In genomic region chr5:24328813-24329211, GRCm38 (mm10) we compare ENCODE assay signal across 8 mouse cellular contexts. TPM values are rescaled to one million over a fixed set of nuclear protein-coding genes. Genes with fewer than 3 reads are reported as not detected.
DNase-seq lines count a peak whose midpoint lies in the region; ATAC-seq and TF ChIP-seq lines count a peak whose summit lies in the region.

No protein-coding gene starts in this region.

- H3K36me3 ChIP-seq in lung, postnatal 0 days (ENCODE audit: insufficient read depth, low read length): no peaks in the 10 kb centered on the region
- peaks cover 20% of the 10 kb centered on the region for H3K36me3 ChIP-seq in forebrain, embryonic 14.5 days (ENCODE audit: control insufficient read depth, insufficient read depth, low read length)
- 0 out of 2 replicates have a peak, but pooled peaks cover 6% of the 10 kb centered on the region for H3K36me3 ChIP-seq in limb, embryonic 12.5 days
- no peaks in the 10 kb centered on the region for H3K36me3 ChIP-seq in stomach, embryonic 16.5 days (ENCODE audit: control insufficient read depth, insufficient read depth, low read length)

- H3K4me1 ChIP-seq in lung, postnatal 0 days (ENCODE audit: insufficient read depth, low read depth, low read length): peaks cover 18% of the 10 kb centered on the region
- peaks cover 15% of the 10 kb centered on the region for H3K4me1 ChIP-seq in forebrain, embryonic 14.5 days (ENCODE audit: control insufficient read depth, insufficient read depth, low read length)
- H3K4me1 ChIP-seq in limb, embryonic 12.5 days (replicated peaks): peaks cover 24% of the 10 kb centered on the region
- H3K4me1 ChIP-seq in stomach, embryonic 16.5 days (ENCODE audit: control insufficient read depth, insufficient read depth, low read length): peaks cover 25% of the 10 kb centered on the region

- TF ChIP-seq EP300 in lung, postnatal 0 days (IDR thresholded peaks at IDR 0.05): no peak

- no peak overlapping the region; the same call in 1 of the 2 replicates for H3K9ac ChIP-seq in lung, postnatal 0 days (replicated peaks; ENCODE audit: low read depth)
- peak overlapping the region; percentile 57 for H3K9ac ChIP-seq in forebrain, embryonic 14.5 days (ENCODE audit: low read length)
- H3K9ac ChIP-seq in limb, embryonic 12.5 days (replicated peaks): peak overlapping the region; percentile 60
- H3K9ac ChIP-seq in stomach, embryonic 16.5 days (ENCODE audit: low read length): peak overlapping the region; percentile 64

- DNase-seq in lung, postnatal 0 days (ENCODE audit: low spot score): no peak
- DNase-seq in lung, adult 18-20 months: no peak
- peak; percentile 44 for DNase-seq in forebrain, embryonic 14.5 days (ENCODE audit: low spot score)
- DNase-seq in frontal cortex, postnatal 36 days (ENCODE audit: low spot score in 2 of 2): no peak
- no peak for DNase-seq in c-Kit-positive CD71-positive TER-119-positive erythroid progenitor cells, embryonic 14.5 days (ENCODE audit: low spot score)

- H3K9me3 ChIP-seq in lung, postnatal 0 days (ENCODE audit: low read length): no peaks in the 10 kb centered on the region
- H3K9me3 ChIP-seq in forebrain, embryonic 14.5 days (replicated peaks; ENCODE audit: control insufficient read depth, low read length): no peaks in the 10 kb centered on the region
- H3K9me3 ChIP-seq in limb, embryonic 12.5 days: no peaks in the 10 kb centered on the region
- no peaks in the 10 kb centered on the region for H3K9me3 ChIP-seq in stomach, embryonic 16.5 days (replicated peaks; ENCODE audit: control insufficient read depth, low read length)

- peak overlapping the region; percentile 63 for H3K4me2 ChIP-seq in lung, postnatal 0 days (replicated peaks; ENCODE audit: low read depth, low read length)
- H3K4me2 ChIP-seq in forebrain, embryonic 14.5 days (ENCODE audit: low read length): peak overlapping the region; percentile 53
- H3K4me2 ChIP-seq in limb, embryonic 12.5 days: peak overlapping the region; percentile 84
- H3K4me2 ChIP-seq in stomach, embryonic 16.5 days (ENCODE audit: low read depth, low read length): peak overlapping the region; percentile 64

- WGBS in lung, postnatal 0 days: 68% methylated on average over 6 of the region's 6 CpGs
- WGBS in forebrain, embryonic 14.5 days: 64% methylated on average over 6 of the region's 6 CpGs
- 68% methylated on average over 6 of the region's 6 CpGs for WGBS in limb, embryonic 12.5 days
- 66% methylated on average over 6 of the region's 6 CpGs for WGBS in stomach, embryonic 16.5 days

- no peak overlapping the region for H3K4me3 ChIP-seq in lung, postnatal 0 days (ENCODE audit: low read depth, low read length)
- H3K4me3 ChIP-seq in forebrain, embryonic 14.5 days (ENCODE audit: low read depth, low read length): no peak overlapping the region
- H3K4me3 ChIP-seq in limb, embryonic 12.5 days (replicated peaks): peak overlapping the region; percentile 39
- peak overlapping the region; percentile 34 for H3K4me3 ChIP-seq in stomach, embryonic 16.5 days (replicated peaks; ENCODE audit: low read length)

- H3K27me3 ChIP-seq in lung, postnatal 0 days (replicated peaks; ENCODE audit: insufficient read depth, low read length): no peaks in the 10 kb centered on the region; the same call in 1 of the 2 replicates
- no peaks in the 10 kb centered on the region for H3K27me3 ChIP-seq in forebrain, embryonic 14.5 days (replicated peaks; ENCODE audit: control insufficient read depth, insufficient read depth, low read length)
- H3K27me3 ChIP-seq in limb, embryonic 12.5 days: peaks cover 40% of the 10 kb centered on the region
- H3K27me3 ChIP-seq in stomach, embryonic 16.5 days (ENCODE audit: control insufficient read depth, insufficient read depth, low read length): no peaks in the 10 kb centered on the region; the same call in 1 of the 2 replicates

- H3K27ac ChIP-seq in lung, postnatal 0 days (ENCODE audit: low read length): no peak overlapping the region
- no peak overlapping the region for H3K27ac ChIP-seq in forebrain, embryonic 14.5 days (ENCODE audit: low read depth, low read length)
- H3K27ac ChIP-seq in limb, embryonic 12.5 days: peak overlapping the region; percentile 75
- peak overlapping the region; percentile 83 for H3K27ac ChIP-seq in stomach, embryonic 16.5 days (ENCODE audit: low read length)

- no peak for TF ChIP-seq CTCF in lung, postnatal 0 days (IDR thresholded peaks at IDR 0.05)

- no peak for ATAC-seq in lung, postnatal 0 days
- ATAC-seq in forebrain, embryonic 14.5 days: peak; percentile 6
- ATAC-seq in limb, embryonic 12.5 days (ENCODE audit: insufficient number of reproducible peaks, insufficient read depth, low FRiP score, low TSS enrichment, low read depth): no peak
- no peak for ATAC-seq in stomach, embryonic 16.5 days (ENCODE audit: insufficient read depth, low FRiP score)
- no peak for ATAC-seq in inflammation-experienced regulatory T-cells, adult 6 months

RNA-seq across cellular contexts. Expression of gene Kcnh2, which starts 22.6 kb away (rescaled TPM):
- 5.0 and 5.8 TPM in 2 replicates for polyA plus RNA-seq in lung, postnatal 0 days (2015; fragmentation: Nextera tagmentation; extraction: Ambion mirVana)
- polyA plus RNA-seq in forebrain, embryonic 14.5 days (2014; fragmentation: Nextera tagmentation; extraction: Ambion mirVana): 4.7 and 5.2 TPM in 2 replicates
- 4.9 and 5.4 TPM in 2 replicates for polyA plus RNA-seq in limb, embryonic 12.5 days (2016; fragmentation: Nextera tagmentation; extraction: Ambion mirVana)
- polyA plus RNA-seq in stomach, embryonic 16.5 days (2015; fragmentation: Nextera tagmentation; extraction: Ambion mirVana): 5.6 and 6.5 TPM in 2 replicates
- polyA plus RNA-seq in inflammation-experienced regulatory T-cells, adult 6 months (2017; shearing (Covaris generic)): under 1 TPM in 2 of 3 experiments, not detected in 1; 0.38 to 0.47 TPM

RNA-seq across cellular contexts. Expression of gene Nos3, which starts 35.8 kb away (rescaled TPM):
- polyA plus RNA-seq in lung, postnatal 0 days (2015; fragmentation: Nextera tagmentation; extraction: Ambion mirVana): 20.3 and 26.5 TPM in 2 replicates
- polyA plus RNA-seq in forebrain, embryonic 14.5 days (2014; fragmentation: Nextera tagmentation; extraction: Ambion mirVana): 4.6 and 7.6 TPM in 2 replicates
- 5.2 and 6.1 TPM in 2 replicates for polyA plus RNA-seq in limb, embryonic 12.5 days (2016; fragmentation: Nextera tagmentation; extraction: Ambion mirVana)
- 6.5 and 7.3 TPM in 2 replicates for polyA plus RNA-seq in stomach, embryonic 16.5 days (2015; fragmentation: Nextera tagmentation; extraction: Ambion mirVana)
- polyA plus RNA-seq in inflammation-experienced regulatory T-cells, adult 6 months (2017; shearing (Covaris generic)): under 1 TPM in 2 of 3 experiments, not detected in 1; 0.08 to 0.17 TPM

Comparison
In these comparisons a context has a peak if more than half of its experiments do, and no peak if none do; other contexts are left out.
1. H3K27ac ChIP-seq: peak in limb, embryonic 12.5 days (single experiment) and stomach, embryonic 16.5 days (single experiment); none in lung, postnatal 0 days (single experiment) and forebrain, embryonic 14.5 days (single experiment).
2. H3K4me3 ChIP-seq: peak in limb, embryonic 12.5 days (single experiment) and stomach, embryonic 16.5 days (single experiment); none in lung, postnatal 0 days (single experiment) and forebrain, embryonic 14.5 days (single experiment).
3. Peak in every context shown above with its lines, with median percentiles within 50 percentile points of each other: H3K4me2 ChIP-seq.